Mouse (Mus musculus) urinary bladder, adult 2 months (tissue): ENCODE data around the gene Srcap. TPM values are rescaled to one million over a fixed set of nuclear protein-coding genes. Genes with fewer than 3 reads are reported as not detected.
A peak's percentile ranks its signal among the peaks of the same experiment; 100 is the strongest.
"Not testable (repeated sequence)": the region's sequence is repeated elsewhere in the genome, so short reads cannot be mapped to it uniquely, and the experiment has no call there.

Experiments
- DNase-seq: peaks from one replicate; pipeline ENCODE4 v3.0.0; 2022; ENCODE audit warnings: low spot score
- polyA plus RNA-seq: library from polyadenylated mRNA; depleted of rRNA; stranded (reverse); fragments of >200 nt; gene quantifications from 2 replicates; pipeline ENCODE4 v1.2.3, GENCODE M21; 2012

Gene Srcap
- polyA plus RNA-seq, 1 experiment, result 5.7 TPM

DNA sequence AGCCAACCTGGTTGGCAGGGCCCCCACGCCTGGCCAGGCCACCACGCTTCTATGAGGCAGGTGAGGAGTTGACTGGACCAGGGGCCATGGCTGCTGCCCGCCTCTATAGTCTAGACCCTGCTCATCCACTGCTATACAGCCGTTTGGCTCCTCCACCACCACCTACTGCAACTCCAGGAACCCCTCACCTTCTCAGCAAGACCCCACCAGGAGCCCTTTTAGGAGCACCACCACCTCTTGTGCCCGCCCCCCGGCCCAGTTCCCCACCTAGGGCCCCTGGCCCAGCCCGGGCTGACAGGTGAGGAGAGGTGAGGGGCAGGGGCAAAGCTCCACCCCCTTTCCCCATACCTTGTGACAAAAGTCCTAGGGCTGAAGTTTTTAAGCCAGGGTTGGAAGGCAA is 21.8 kb upstream of the Srcap start:
- no peak for DNase-seq

DNA sequence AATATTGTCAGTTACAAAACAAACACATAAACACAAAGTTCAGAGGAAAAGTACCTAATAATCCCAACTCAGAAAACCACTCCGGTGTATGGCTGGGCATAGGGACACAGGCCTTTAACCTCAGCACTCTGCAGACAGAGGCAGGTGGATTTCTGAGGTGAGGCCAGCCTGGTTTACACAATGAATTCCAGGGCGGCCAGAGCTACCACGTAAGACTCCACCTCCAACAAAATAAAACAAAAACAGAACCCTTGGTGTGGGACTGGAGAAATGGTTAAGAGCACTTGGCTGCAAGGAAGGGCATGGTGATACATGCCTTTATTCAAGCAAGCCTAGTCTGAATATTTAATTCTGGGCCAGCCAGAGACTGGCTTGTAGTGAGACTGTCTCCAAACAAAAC is 19.9 kb upstream of the Srcap start:
- no peak for DNase-seq

DNA sequence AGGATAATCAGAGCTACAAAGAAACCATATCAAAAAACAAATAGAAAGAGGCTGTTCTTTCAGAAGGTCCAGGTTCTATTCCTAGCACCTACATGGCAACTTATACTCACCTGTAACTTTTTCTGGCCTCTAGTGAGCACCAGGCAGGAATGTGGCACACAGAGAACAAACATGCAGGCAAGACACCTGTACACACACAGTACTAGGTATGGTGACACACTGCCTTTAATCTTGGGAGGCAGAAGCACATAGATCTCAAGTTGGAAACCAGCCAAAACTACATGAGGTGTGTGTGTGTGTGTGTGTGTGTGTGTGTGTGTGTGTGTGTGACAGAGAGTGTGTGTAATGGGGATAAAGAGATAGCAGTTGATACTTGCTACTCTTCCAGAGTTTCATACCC is 17.1 kb upstream of the Srcap start:
- DNase-seq, result no peak

DNA sequence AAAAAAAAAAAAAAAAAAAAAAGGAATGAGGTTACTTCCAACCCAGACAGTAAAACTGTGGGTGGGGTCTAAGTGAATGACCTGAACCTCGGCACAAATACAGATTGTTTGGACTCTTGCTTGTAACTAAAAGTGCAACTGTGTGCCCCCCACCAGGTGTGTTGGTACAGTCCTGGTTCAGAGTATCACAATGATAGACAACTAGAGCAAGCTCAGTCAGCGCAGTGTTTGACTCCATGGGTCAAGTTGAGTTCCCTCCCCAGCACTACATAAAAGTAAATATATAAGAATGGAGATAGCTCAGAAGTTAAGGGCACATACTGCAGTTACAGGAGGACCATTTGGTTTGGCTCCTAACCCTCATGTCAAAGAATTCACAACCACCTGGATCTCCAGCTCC is 14.4 kb upstream of the Srcap start:
- DNase-seq, result no peak

DNA sequence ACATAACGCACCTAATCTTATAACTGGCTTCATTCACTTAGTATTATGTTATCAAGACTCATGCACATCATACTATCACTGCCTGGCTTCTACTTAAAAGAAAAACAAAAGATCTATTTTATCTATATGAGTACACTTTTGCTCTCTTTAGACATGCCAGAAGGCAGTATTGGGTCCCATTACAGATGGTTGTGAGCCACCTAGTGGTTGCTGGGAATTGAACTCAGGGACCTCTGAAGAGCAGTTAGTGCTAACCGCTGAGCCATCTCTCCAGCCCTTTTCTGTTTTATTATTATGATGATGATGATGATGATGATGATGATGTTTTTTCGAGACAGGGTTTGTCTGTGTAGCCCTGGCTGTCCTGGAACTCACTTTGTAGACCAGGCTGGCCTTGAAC is 13.4 kb upstream of the Srcap start:
- no peak for DNase-seq

DNA sequence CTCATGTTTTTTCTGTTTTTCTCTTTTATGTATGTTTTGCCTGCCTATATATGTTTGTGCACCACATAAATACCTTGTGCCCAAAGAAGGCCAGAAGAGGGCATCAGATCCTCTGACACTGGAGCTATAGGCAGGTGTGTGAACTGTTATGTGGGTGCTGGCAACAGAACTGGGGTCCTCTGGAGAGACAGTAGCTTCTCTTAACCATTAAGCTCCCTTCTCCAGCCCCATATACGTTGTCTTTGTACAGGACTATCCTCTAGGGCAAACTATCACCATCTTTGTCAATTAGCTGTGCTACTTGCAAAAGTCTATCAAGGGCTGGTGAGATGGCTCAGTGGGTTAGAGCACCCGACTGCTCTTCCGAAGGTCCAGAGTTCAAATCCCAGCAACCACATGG is 3.5 kb upstream of the Srcap start:
- no peak for DNase-seq

DNA sequence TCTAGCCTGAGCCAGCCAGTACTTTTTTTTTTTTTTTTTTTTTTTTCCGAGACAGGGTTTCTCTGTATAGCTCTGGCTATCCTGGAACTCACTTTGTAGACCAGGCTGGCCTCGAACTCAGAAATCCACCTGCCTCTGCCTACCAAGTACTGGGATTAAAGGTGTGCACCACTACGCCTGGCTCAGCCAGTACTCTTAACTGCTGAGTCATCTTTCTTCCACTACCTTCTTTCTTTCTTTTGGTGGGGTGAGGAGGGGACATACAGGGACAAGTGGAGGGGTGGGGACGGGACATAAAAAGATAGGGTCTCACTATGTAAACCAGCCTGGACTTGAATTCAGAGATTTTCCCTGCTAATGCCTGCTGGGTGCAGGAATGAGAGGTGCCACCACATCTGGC is 2.0 kb upstream of the Srcap start:
- not testable (repeated sequence) for DNase-seq

DNA sequence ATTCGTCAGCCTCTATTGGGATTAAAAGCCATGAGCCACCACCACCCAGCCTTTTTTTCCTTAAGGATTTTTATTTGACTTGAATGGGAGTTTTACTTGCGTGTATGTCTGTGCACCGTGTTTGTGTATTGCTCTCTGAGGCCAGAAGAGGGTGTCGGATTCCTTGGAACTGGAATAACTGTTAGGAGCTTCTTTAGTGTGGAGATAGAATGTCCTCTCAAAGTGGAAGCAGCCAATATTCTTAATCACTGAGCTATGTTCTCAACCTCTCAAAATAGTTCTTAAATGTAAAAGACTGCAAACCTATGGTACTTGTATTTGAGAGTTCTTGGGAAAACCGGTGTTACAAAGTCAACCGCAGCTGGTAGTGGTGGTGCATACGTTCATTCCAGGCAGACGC is 542 bp upstream of the Srcap start:
- no peak for DNase-seq

DNA sequence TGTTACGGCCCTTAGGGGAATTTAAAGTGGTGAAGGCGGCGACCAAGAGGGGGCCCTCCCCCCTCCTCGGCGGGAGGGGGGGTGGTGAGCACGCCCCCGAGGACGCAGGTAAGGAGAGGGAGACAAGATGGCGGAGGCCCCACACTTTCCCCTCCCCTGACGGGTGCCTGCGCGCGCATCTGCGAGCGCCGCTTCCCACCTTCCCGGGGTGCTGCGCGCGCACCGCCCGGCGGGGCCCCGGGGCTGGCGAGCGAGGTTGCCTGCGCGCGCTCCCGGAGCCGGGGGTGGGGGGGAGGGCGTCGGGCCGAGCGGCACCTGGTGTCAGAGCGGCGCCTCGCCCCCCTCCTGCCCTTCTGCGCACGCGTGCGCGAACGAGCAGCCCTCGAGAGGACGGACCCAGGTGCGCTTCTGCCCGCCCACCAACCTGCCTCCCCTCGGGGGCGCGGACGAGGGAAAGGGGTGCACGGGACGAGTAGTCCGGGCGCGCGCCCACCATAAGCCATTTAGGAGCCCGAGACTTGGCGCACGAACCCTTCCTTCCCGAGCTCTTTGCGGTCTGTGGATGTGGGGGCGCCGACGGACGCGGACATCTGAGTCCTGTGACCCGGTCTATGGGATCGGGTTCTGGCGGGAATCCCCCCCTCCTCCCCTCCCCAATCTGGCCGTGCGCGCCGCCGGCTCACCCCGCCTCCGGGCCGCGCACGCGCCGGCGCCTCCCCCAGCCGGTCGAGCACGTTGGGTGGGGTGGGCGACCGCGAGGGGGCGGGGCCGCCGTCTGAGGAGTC is 640 bp downstream of the Srcap start:
- peak; percentile 88 for DNase-seq

DNA sequence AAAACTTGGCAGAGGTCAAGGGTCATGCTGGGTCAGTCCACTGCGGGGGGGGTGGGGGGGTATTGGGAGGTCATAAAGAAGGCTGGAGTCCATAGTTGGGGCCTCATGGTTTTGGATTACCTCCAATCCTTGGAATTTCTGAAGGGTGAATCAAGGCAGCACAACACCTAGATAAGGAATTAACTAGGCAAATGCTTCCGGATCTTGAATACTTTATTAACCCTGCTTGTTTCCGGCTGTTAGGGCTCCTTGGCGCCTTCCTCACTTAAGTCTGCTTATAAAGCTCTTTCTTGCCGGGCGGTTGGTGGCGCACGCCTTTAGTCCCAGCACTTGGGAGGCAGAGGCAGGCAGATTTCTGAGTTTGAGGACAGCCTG is 1.2 kb downstream of the Srcap start:
- DNase-seq, result no peak

DNA sequence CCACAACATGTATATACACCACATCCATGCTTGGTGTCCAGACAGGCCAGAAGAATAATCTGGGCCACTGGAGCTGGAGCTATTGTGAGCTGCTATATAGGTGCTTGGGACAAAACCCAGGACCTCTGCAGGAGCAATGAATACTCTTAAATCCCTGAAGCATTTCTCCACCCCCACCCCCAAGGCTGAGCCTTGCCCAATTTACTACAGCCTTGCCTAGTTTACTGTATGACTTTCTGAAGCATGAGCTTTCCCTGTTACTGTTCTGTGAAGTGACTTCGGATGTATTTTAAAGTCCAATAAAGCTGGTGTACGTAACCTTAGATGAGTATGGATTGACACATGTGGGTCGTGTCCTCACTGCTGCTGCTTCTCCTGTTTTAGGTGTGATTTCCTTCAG is 2.0 kb downstream of the Srcap start:
- DNase-seq, result no peak

DNA sequence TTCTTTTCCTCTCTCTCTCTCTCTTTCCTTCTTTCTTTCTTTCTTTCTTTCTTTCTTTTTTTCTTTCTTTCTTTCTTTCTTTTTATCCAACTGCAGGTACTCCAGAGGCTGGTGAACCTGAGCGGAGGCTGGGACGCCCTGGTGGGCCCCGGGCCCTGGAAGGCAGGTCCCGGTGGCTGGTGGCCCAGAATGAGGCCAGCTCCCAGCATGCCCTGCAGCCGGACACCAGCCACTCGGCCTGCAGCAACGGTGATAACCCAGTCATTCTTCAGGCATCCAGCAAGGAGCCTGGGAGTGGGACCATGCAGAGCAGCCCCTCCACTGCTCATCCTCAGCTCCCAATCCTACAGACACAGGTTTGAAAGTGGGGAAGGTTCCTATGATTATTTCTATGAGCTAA is 4.1 kb downstream of the Srcap start:
- DNase-seq, result no peak

DNA sequence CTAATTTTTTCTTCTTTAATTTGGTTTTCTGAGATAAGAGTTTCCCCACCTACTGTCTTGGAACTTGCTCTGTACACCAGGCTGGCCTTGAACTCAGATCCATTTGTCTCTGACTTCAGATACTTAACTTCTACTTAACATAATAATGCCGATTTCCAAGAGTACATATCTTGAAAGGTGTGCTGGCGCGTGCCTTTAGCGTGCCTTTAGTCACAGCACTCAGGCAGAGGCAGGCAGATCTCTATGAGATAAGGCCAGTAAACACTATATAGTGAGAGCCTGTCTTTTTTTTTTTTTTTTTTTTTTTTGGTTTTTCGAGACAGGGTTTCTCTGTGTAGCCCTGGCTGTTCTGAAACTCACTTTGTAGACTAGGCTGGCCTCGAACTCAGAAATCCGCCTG is 4.6 kb downstream of the Srcap start:
- no peak for DNase-seq

DNA sequence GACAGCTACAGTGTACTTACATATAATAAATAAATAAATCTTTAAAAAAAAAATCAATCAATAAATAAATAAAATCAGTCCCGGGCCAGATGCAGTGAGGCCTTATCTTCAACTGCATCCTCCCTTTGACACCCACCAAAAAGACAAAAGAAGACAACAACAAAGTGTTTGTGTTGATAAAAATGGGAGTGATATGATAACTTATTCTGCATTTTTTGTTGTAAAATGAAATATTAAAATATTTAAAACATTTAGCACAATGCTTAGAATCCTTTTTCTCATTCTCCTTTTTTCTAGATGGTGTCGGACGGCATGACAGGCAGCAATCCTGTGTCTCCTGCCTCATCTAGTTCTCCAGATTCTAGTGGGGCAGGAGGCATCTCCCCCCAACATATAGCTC is 7.5 kb downstream of the Srcap start, which contains the start of gene Gm42715:
Gm42715 (plus strand) TSS at position 301 of the 400 bp plus-strand sequence.
- no peak for DNase-seq

DNA sequence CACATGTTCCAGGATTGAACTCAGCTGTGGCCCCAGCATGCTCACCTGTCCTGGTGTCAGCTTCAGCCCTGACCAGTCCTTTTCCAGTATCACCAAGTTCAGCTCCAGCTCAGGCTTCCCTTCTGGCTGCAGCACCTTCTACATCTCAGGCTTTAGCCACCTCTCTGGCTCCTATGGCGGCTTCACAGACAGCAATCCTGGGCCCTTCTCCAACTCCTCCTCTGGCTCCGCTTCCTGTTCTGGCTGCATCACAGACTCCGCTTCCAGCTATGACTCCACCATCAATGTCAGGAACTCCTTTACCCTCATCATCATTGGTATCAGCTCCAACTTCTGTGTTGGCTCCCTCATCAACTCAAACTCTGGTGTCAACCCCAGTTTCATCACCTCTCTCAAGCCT is 29.9 kb downstream of the Srcap start:
- DNase-seq, result no peak

DNA sequence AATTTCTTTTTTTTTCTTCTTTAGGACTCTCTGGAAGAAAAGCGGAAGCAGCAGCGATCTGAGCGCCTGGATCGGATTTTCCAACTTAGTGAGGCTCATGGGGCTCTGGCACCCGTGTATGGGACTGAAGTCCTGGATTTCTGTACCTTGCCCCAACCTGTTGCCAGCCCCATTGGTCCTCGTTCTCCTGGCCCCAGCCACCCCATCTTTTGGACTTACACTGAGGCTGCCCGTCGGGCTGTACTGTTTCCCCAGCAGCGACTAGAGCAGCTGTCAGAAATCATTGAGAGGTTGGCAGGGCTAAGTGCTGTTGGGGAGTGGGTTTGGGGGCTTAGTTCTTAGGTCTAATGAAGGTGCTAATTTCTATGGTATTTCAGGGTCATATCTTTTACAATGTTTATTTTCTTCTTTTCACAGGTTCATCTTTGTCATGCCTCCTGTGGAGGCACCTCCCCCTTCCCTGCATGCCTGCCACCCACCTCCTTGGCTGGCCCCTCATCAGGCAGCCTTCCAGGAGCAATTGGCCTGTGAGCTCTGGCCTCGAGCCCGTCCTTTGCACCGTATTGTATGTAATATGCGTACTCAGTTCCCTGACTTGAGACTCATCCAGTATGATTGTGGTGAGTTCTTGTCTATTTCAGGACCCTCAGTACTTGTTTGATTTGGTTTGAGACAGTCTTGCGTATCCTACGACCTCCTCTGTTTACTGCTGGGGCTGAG is 37.5 kb downstream of the Srcap start:
- DNase-seq, result no peak

DNA sequence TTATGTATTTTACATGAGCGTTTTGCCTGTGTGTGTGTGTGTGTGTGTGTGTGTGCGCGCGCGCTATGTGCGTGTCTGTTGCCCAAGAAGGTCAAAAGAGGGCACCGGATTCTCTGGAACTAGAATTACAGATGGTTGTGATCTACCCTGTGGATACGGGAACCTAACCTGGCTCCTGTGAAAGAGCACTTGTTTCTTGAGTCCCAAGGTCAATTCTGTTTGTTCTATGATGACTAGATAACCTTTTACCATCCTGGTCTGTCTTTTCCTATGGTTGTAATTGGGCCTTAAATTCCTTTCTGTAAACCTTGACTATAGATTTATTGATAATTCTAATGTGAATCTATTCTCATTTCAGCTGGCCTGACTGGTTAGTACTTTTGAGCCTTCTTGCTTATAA is 39.8 kb downstream of the Srcap start:
- no peak for DNase-seq

DNA sequence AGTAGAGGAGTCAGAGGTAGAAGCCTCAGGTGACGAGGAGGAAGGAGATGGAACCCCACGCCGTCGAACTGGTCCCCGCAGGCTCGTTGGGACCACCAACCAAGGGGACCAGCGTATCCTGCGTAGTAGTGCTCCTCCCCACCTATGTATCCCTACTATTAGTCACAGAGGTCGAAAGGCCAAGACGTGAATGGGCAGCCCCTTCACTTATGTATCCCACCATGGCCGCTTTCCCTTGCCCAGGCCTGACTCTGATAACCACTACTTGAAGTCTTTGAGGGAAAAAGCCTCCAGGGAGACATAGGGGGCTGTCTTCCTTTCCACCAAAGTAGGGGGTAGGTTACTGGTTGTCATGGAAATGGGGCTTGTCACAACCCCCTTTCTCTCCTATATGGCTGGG is 48.8 kb downstream of the Srcap start:
- DNase-seq, result no peak

DNA sequence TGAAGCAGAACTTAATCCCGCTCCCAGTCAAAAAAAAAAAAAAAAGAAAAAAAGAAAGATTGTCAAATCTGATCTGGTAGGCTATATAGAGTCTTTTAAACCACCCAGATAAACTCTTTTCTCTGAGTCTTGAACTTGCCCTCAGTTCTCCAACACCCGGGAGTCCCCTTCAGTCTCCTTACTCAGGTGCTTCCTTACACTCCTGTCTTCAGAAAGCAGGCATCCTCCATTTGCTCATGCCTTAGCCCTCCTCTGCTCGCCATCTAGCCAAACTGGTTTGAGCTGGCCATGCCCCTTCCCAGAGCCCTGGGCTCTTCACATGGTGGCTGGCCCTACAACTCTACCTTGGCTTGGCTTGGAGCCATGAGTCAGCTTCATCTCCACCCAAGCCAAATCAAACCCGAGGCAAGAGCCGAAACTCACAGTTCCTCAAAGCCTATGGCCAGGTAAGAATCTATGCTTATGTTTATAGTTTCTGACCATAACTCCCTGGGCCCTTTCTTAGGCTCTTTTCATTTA is 49.6 kb downstream of the Srcap start, which contains the start of gene Tmem265:
Tmem265 (plus strand) TSS at position 51 of the 519 bp plus-strand sequence.
- no peak for DNase-seq

DNA sequence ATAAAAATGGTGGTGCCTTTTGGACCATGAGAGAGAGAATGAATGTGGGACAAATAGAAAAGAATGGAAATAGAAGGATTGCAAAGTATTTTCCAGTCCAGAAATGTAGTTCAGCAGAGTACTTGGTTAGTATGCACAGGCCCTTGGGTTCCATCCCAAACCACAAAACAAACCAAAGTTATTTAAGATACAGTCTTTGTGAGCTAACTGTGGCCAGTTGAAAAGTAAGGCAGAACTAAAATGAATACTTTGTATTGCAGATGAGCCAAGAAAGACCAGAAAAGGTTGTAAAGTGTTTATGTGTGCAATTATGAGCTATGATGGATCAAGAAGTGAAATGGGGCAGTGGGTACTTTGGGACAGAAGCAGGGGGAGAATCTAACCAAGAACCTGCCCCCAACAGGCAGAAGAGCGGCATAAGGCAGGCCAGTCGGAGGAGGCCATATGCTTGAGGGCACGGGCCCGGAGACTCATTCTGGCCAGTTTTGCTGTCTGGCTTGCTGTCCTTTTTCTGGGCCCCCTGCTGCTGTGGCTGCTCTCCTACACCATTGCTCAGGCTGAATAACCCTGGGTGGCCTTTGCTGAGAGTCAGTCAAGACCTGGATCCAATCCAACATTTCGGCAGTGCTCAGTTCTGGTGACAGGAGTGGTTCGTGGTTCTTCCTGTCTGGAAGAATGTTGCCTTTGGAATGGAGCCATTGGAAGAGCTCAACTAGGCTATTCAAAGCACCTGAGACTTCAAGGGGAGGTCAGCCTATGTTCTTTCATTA is 52.8 kb downstream of the Srcap start:
- DNase-seq, result no peak

DNA sequence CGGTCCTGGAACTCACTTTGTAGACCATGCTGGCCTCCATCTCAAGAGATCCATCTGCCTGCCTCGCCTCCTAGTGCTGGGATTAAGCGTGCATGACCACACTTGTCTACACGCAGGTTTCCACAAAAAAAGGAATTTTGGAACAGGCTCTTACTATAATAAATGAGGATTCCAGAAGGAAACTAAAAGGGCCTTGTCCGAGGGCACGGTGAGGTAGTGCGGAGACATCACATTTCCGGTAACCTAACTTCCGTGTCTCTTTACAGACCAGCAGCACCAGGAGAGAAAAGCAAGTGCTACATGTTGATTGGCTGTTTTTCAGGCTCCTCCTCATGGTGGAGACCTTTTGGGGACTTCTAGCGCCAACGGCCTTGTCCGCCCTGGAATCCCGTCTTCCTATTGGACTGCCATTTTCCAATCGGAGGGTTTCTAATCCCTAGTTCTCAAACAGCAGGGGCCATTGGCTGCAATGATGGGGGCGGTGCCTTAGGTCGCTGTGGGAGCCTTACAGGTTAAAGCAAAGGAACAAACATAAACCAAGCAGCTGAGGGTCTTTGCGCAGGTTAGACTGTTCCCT is 61.2 kb downstream of the Srcap start, which contains the start of gene Phkg2:
Phkg2 (plus strand) TSS at position 446 of the 577 bp plus-strand sequence.
- peak; percentile 58 for DNase-seq

DNA sequence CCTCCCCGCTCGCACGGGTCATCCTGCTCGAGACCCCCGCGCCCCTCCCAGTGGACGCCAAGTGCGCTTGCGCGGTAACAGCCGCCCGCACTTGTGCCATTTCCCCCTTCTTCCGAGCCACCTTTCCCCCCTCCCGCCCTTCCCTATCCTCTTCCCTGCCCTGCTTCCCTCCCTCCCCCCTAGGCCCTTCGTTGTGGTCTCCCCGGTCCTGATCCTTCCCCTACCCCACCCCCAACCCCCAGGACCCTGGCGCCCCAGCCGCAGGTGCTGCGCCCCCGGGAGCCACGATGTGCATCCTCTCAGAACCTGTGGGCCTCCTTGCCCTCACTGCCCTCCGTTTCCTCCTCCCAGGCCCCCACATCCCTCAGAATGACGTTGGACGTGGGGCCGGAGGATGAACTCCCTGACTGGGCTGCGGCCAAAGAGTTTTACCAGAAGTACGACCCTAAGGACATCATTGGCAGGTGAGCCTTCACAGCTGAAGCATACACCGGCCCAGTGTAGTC is 61.8 kb downstream of the Srcap start:
- no peak for DNase-seq
